Mouse (Mus musculus): ENCODE results near the gene Pcsk2.

Pcsk2 gene

GRCm38 (mm10) chr2:143545758-143546246 lies at the start of gene Pcsk2:
Gene Pcsk2 (plus strand): TSS chr2:143546156.
- in situ Hi-C loops (cut with MseI, MboI) = no loop called here

GRCm38 (mm10) chr2:143500845-143501244 lies 45.1 kb upstream of the Pcsk2 start:
- in situ Hi-C loops (cut with MseI, MboI) = no loop called here

GRCm38 (mm10) chr2:143501760-143502159 lies 44.2 kb upstream of the Pcsk2 start:
- in situ Hi-C loops (cut with MseI, MboI) = no loop called here

GRCm38 (mm10) chr2:143502203-143502602 lies 43.8 kb upstream of the Pcsk2 start:
- in situ Hi-C loops (cut with MseI, MboI) = no loop called here

GRCm38 (mm10) chr2:143536485-143536884 lies 9.5 kb upstream of the Pcsk2 start:
- in situ Hi-C loops (cut with MseI, MboI) = no loop called here

GRCm38 (mm10) chr2:143545299-143545751 lies 631 bp upstream of the Pcsk2 start:
- in situ Hi-C loops (cut with MseI, MboI) = no loop called here

- in situ Hi-C loops (cut with MseI, MboI) = no loop called here
These were observed 656 bp downstream of the Pcsk2 start for GRCm38 (mm10) chr2:143546412-143547211.

- in situ Hi-C loops (cut with MseI, MboI) = no loop called here
These were observed 1.5 kb downstream of the Pcsk2 start for GRCm38 (mm10) chr2:143547251-143548090.

- in situ Hi-C loops (cut with MseI, MboI) = no loop called here
These were observed 14.4 kb downstream of the Pcsk2 start for GRCm38 (mm10) chr2:143560384-143560783.

- in situ Hi-C loops (cut with MseI, MboI) = no loop called here
These were observed 19.1 kb downstream of the Pcsk2 start for GRCm38 (mm10) chr2:143565062-143565461.

- in situ Hi-C loops (cut with MseI, MboI) = no loop called here
These were observed 20.0 kb downstream of the Pcsk2 start for GRCm38 (mm10) chr2:143565961-143566360.

- in situ Hi-C loops (cut with MseI, MboI) = no loop called here
These were observed 39.4 kb downstream of the Pcsk2 start for GRCm38 (mm10) chr2:143585341-143585740.

GRCm38 (mm10) chr2:143590398-143590797 lies 44.4 kb downstream of the Pcsk2 start:
- in situ Hi-C loops (cut with MseI, MboI) = no loop called here

- in situ Hi-C loops (cut with MseI, MboI) = no loop called here
These were observed 57.1 kb downstream of the Pcsk2 start for GRCm38 (mm10) chr2:143603071-143603470.

- in situ Hi-C loops (cut with MseI, MboI) = no loop called here
These were observed 58.0 kb downstream of the Pcsk2 start for GRCm38 (mm10) chr2:143603871-143604512.

- in situ Hi-C loops (cut with MseI, MboI) = no loop called here
These were observed 64.7 kb downstream of the Pcsk2 start for GRCm38 (mm10) chr2:143610355-143611331.

GRCm38 (mm10) chr2:143613466-143613865 lies 67.5 kb downstream of the Pcsk2 start:
- in situ Hi-C loops (cut with MseI, MboI) = no loop called here

GRCm38 (mm10) chr2:143614775-143615174 lies 68.8 kb downstream of the Pcsk2 start:
- in situ Hi-C loops (cut with MseI, MboI) = no loop called here

- in situ Hi-C loops (cut with MseI, MboI) = no loop called here
These were observed 75.0 kb downstream of the Pcsk2 start for GRCm38 (mm10) chr2:143620916-143621315.

GRCm38 (mm10) chr2:143623916-143624315 lies 78.0 kb downstream of the Pcsk2 start:
- in situ Hi-C loops (cut with MseI, MboI) = no loop called here

GRCm38 (mm10) chr2:143643305-143643704 lies 97.3 kb downstream of the Pcsk2 start:
- in situ Hi-C loops (cut with MseI, MboI) = no loop called here
